Mouse (Mus musculus) heart, embryonic 14.5 days (tissue): Measurements from ENCODE around the gene Ndst2. TPM values are rescaled to one million over a fixed set of nuclear protein-coding genes. Genes with fewer than 3 reads are reported as not detected.

Experiments used
- ATAC-seq: fragments of 200-750 bp; cut with Nextera tagmentation; 2 replicates; pipeline ENCODE4 v1.8.0; 2017; ENCODE audit warnings: low read depth, moderate TSS enrichment; ENCODE audit not compliant: insufficient number of reproducible peaks, insufficient read depth, low FRiP score
- H3K27ac ChIP-seq, 2 experiments: fragments of 200-500 bp in 1 of 2; fragments of 300-500 bp in 1 of 2; sonication (generic) in 1 of 2; replicated peaks in 1 of 2; 2 replicates each; pipeline ENCODE4 v1.5.1; 2012 to 2014; ENCODE audit warnings: low read depth in 2 of 2, low read length in 2 of 2, control low read depth in 1 of 2, mild to moderate bottlenecking in 1 of 2, mixed read lengths in 1 of 2; ENCODE audit not compliant: control insufficient read depth in 1 of 2, insufficient read depth in 1 of 2
- H3K27me3 ChIP-seq: fragments of 300-500 bp; sonication (generic); 2 replicates; pipeline ENCODE4 v1.6.1; 2014; ENCODE audit warnings: mild to moderate bottlenecking, low read length, control low read depth; ENCODE audit not compliant: control insufficient read depth, insufficient read depth
- H3K36me3 ChIP-seq: fragments of 300-500 bp; sonication (generic); 2 replicates; pipeline ENCODE4 v1.6.1; 2014; ENCODE audit warnings: mild to moderate bottlenecking, control low read depth, low read length, mixed read lengths; ENCODE audit not compliant: control insufficient read depth, insufficient read depth
- H3K4me1 ChIP-seq, 2 experiments: fragments of 200-500 bp in 1 of 2; fragments of 300-500 bp in 1 of 2; sonication (generic) in 1 of 2; 2 replicates each; pipeline ENCODE4 v1.6.1; 2012 to 2014; ENCODE audit warnings: low read length in 2 of 2, control low read depth in 1 of 2, mixed read lengths in 1 of 2; ENCODE audit not compliant: control insufficient read depth in 2 of 2, insufficient read depth in 2 of 2
- H3K4me2 ChIP-seq: fragments of 300-500 bp; sonication (generic); 2 replicates; pipeline ENCODE4 v1.6.1; 2014; ENCODE audit warnings: mild to moderate bottlenecking, low read length
- H3K4me3 ChIP-seq, 2 experiments: fragments of 200-500 bp in 1 of 2; fragments of 300-500 bp in 1 of 2; sonication (generic) in 1 of 2; 2 replicates each; pipeline ENCODE4 v1.5.1; 2012 to 2014; ENCODE audit warnings: low read length in 2 of 2, mild to moderate bottlenecking in 2 of 2, control low read depth in 1 of 2, low read depth in 1 of 2, moderate library complexity in 1 of 2; ENCODE audit not compliant: control insufficient read depth in 1 of 2, insufficient read depth in 1 of 2
- H3K9ac ChIP-seq: fragments of 300-500 bp; sonication (generic); 2 replicates; pipeline ENCODE4 v1.6.1; 2014; ENCODE audit warnings: mild to moderate bottlenecking, low read length
- H3K9me3 ChIP-seq: fragments of 300-500 bp; sonication (generic); 2 replicates; pipeline ENCODE4 v1.6.1; 2016; ENCODE audit warnings: low read length, control low read depth; ENCODE audit not compliant: control insufficient read depth
- WGBS: fragments of 180-500 bp; shearing (Covaris S2); extraction: QIAGEN DNeasy Blood & Tissue Kit; methylation state at CpG from one replicate; pipeline ENCODE4 v1.1.7; 2014; 5-methylcytosine and 5-hydroxymethylcytosine counted together
- polyA plus RNA-seq: library from polyadenylated mRNA; unstranded; fragments of >200 nt; fragmentation: Nextera tagmentation; extraction: Ambion mirVana; gene quantifications from 2 replicates; pipeline ENCODE4 v1.2.1, GENCODE M21; 2014

Gene Ndst2
- polyA plus RNA-seq, 1 experiment from 2014 or later: 20.9 TPM

DNA sequence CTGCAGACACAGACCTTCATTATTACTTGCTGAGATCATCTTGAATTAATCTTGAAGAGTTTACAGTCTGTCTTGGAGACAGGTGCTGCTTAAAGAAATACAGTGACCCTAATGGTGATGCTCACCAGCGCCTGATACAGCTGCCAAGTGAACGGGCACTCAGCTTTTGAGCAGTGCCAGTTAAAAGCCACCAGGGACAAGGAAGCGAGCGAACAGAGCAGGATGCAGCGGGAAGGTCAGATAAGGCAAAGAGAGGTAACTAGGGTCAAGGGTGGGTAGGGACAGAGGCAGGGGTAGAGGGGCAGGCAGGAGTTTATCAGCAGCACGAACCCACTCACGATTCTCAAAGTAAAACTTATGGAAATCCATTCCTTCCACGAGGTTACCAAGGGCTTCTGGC is 4.1 kb upstream of the Ndst2 start:
- Histone ChIP-seq H3K27me3 (no peaks in the 10 kb centered on the region), H3K4me1 (peaks cover 11 to 23% of the 10 kb centered on the region in 2 experiments), H3K36me3 (peaks cover 78% of the 10 kb centered on the region), H3K9ac (no peak overlapping the region), H3K4me2 (no peak overlapping the region), H3K9me3 (no peaks in the 10 kb centered on the region), H3K27ac (0 out of 4 replicates have a peak overlapping the region, but pooled peaks of 1 of the 2 experiments have one; percentile 21), H3K4me3 (no peak overlapping the region)
- WGBS: 58% methylated on average over 8 of the region's 8 CpGs
- no peak for ATAC-seq

DNA sequence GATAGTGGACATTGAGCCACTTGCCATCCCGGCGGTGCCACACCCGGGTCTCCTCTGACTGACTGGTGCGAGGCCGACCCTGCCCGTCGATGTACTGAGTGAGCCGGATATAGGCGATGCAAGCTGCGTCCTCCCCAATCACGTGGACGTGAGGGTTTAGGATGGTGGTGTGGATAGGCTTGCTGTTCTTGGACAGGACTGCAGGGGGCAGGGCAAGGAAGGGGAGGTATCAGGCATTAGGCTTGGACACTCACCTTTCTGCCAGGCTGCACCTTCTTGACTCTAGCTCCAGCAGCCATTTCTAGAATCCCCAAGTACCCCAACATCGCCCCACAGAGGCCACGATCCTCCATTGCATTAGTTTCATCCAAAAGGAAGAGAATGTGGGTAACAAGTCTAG is 2.9 kb upstream of the Ndst2 start:
- H3K4me1 ChIP-seq: peaks cover 13 to 33% of the 10 kb centered on the region in 2 experiments

DNA sequence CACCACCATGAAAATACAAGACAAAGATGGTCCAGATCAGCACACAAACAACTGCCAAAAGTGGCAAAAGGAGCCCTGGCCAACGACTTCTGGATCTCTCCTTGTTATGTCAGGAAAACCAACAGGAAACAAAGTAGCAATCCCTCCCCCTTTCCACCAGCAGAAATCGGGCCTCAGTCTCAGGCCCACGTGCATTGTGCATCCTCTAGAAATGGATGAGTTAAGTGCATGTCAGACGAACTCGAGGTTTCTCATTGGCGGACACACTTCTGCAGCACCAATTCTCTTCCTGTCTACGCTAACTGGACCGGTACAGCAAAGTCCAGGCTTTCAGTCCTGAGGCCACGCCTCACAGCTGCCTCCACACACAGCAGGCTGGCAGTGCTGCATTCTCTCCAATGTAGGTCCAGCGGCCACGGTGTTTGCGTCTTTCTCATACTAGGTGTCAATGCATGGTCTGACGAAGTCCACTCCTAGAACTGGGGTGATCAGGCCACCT is 1.6 kb upstream of the Ndst2 start:
- peaks cover 13 to 33% of the 10 kb centered on the region in 2 experiments for H3K4me1 ChIP-seq
- no peaks in the 10 kb centered on the region for H3K9me3 ChIP-seq
- H3K27ac ChIP-seq: peak overlapping the region in 1 of 2 experiments; percentile 87; a peak in 2 of 4 replicates
- no peaks in the 10 kb centered on the region for H3K27me3 ChIP-seq
- H3K4me2 ChIP-seq: no peak overlapping the region
- no peak overlapping the region for H3K4me3 ChIP-seq
- H3K36me3 ChIP-seq: peaks cover 72% of the 10 kb centered on the region
- WGBS: 74% methylated on average over 13 of the region's 13 CpGs
- no peak overlapping the region for H3K9ac ChIP-seq
- no peak for ATAC-seq

More for the DNA sequence above, 2.9 kb upstream of the Ndst2 start:
- no peak overlapping the region; a peak in 1 of 4 replicates for H3K27ac ChIP-seq
- H3K36me3 ChIP-seq: peaks cover 72% of the 10 kb centered on the region
- WGBS: 31% methylated on average over 14 of the region's 14 CpGs
- no peaks in the 10 kb centered on the region for H3K9me3 ChIP-seq
- no peak overlapping the region for H3K9ac ChIP-seq
- no peak overlapping the region for H3K4me2 ChIP-seq
- H3K27me3 ChIP-seq: no peaks in the 10 kb centered on the region
- no peak overlapping the region for H3K4me3 ChIP-seq
- ATAC-seq: no peak

DNA sequence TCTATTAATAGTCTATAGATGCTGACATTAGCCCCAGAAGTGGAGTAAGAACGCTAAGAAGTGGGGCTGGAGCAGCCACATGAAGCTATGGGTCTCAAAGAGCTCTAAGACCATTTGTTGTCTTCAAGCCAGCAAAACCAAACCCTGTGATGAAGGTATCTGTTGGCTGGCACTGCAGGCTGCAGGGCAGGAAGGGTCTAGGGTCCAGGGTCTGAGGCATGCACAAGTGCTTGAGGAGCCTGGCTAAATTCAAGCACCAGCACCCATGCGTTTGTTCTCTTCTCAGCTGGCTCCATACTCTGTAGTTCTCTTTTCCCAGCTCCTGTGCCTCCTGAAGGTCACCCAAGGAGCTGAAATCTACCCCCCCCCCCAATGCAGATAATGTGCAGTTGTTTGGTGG is 690 bp upstream of the Ndst2 start:
- Histone ChIP-seq H3K27me3 (no peaks in the 10 kb centered on the region), H3K27ac (peak overlapping the region; percentile 58 to 87), H3K36me3 (peaks cover 72% of the 10 kb centered on the region), H3K4me3 (no peak overlapping the region), H3K4me2 (peak overlapping the region; percentile 81), H3K4me1 (peaks cover 13 to 33% of the 10 kb centered on the region in 2 experiments), H3K9me3 (no peaks in the 10 kb centered on the region), H3K9ac (peak overlapping the region; percentile 95; the same call in 1 of the 2 replicates)
- 41% methylated on average over 2 of the region's 2 CpGs for WGBS
- ATAC-seq: no peak

DNA sequence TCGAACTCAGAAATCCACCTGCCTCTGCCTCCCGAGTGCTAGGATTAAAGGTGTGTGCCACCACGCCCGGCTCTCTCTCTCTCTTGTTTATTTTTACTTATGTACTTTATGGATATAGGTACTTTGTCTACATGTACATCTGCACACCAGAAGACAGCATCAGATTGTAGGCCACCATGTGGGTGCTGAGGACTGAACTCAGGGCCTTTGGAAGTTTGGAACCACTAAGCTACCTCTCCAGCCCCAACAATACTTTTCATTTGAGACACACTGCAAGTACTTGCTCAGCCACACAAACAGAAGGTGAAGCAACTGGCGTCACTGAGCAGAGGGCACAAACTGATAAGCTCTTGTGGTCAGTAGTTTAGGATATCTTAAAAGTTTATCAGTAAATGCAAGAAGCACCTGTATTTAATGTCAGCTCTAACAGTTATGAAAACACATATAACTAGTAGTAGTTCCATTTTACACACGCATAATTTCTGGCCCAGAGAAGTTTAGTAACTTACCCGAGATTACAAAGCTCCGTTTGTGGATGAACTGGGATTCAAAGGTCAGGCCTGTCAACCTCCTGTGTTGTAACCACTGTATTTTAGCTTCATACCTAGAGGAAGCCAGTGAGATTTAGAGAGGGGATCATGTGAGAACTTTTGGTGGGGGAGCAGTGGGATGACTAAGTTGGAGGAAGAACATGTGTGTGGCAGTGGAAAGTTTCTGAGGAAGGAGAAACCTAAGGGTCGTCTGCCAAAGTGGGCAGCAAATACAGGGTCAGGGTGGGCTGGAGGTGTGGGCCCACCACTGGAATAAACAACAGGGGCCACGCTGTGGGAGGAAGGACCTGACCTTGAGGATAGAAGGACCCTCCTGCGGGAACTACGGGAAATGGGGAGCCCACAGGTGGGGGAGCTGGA is 1.1 kb downstream of the Ndst2 start:
- peaks cover 72% of the 10 kb centered on the region for H3K36me3 ChIP-seq

DNA sequence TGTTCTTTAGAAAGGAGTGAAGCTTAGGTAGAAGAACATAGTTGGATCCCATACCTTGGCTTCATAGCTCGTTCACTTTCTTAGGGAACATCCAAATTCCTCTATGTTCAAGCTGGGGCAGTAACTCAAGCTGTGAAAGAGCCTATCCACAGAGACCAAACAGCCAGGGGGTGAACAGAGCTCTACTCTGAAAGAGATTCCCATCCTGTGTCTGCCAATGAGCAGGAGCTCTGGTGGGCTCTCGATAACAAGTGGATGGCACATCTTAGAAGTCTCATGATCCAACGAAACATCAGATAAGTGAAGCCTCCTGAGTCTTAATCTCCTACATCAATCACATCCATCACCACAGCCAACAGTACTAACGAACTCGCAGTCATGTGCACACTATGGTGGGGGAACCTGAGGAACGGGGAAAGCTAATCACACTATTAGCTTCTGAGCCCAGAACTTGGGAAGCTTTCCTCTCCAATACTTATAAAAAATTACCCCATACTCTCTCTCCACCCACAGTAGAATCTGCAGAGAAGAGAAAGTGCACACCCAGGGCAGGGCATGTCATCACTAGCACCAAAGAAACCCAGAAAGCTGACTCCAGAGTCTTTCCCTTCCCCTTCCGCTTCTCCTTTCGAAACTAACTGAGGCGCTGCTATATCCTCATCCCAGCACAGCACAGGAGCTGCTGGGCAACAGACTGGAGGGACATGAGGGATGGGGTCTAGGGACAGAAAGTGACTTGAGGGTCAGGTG is 3.3 kb downstream of the Ndst2 start:
- Histone ChIP-seq H3K27me3 (no peaks in the 10 kb centered on the region), H3K4me3 (no peak overlapping the region), H3K9ac (no peak overlapping the region), H3K27ac (no peak overlapping the region), H3K9me3 (no peaks in the 10 kb centered on the region), H3K4me2 (no peak overlapping the region), H3K36me3 (peaks cover 78% of the 10 kb centered on the region), H3K4me1 (peaks cover 11 to 23% of the 10 kb centered on the region in 2 experiments)
- no peak for ATAC-seq
- 83% methylated on average over 9 of the region's 9 CpGs for WGBS

More for the DNA sequence above, 1.1 kb downstream of the Ndst2 start:
- Histone ChIP-seq H3K9ac (peak overlapping the region; percentile 95), H3K9me3 (no peaks in the 10 kb centered on the region), H3K4me2 (peak overlapping the region; percentile 81), H3K4me1 (peaks cover 13 to 28% of the 10 kb centered on the region in 2 experiments), H3K27ac (peak overlapping the region; percentile 67 to 87), H3K4me3 (peak overlapping the region; percentile 78 to 86), H3K27me3 (no peaks in the 10 kb centered on the region)
- ATAC-seq: no peak
- 41% methylated on average over 12 of the region's 12 CpGs for WGBS

DNA sequence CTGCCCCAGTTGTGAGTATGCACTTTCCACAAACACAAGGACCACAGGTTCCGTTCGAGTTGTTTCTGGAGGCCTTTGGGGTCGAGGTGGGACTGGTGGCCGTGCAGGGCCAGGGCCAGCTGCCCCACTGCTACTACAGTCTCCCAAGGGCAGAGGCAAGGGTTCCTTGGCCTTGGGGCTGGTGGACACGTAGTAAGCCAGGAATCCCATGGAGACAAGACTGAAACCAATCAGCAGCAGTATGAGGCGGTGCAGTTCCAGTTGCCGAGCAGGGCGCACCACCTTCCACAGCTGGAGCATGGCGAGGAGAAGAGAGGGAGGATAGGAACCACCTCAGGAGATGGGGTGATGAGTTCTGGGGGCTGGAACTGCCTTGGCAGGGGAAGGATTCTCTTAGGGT is 4.5 kb downstream of the Ndst2 start:
- no peak overlapping the region for H3K27ac ChIP-seq
- 88% methylated on average over 9 of the region's 9 CpGs for WGBS
- ATAC-seq: no peak

More for the DNA sequence above, 4.5 kb downstream of the Ndst2 start:
- H3K4me1 ChIP-seq: peaks cover 11 to 26% of the 10 kb centered on the region in 2 experiments
- peaks cover 78% of the 10 kb centered on the region for H3K36me3 ChIP-seq
- no peak overlapping the region for H3K4me3 ChIP-seq
- no peaks in the 10 kb centered on the region for H3K27me3 ChIP-seq
- no peaks in the 10 kb centered on the region for H3K9me3 ChIP-seq
- no peak overlapping the region for H3K4me2 ChIP-seq
- H3K9ac ChIP-seq: no peak overlapping the region
